Mouse (Mus musculus): ENCODE results near the gene Lrp4. TPM values are rescaled to one million over a fixed set of nuclear protein-coding genes. Genes with fewer than 3 reads are reported as not detected.

Lrp4 gene
- 8.9 and 11.4 TPM in 2 replicates for polyA plus RNA-seq (2021; fragmentation: Nextera tagmentation)
- long read RNA-seq, experiment 1, partial matches to known transcripts, result 3 of 6 reads
- long read RNA-seq, experiment 1, other reads (novel, unspliced or antisense), result 3 of 6 reads
- long read RNA-seq, experiment 2, partial matches to known transcripts, result 1 of 28 reads
- long read RNA-seq, experiment 2, other reads (novel, unspliced or antisense), result 27 of 28 reads

DNA sequence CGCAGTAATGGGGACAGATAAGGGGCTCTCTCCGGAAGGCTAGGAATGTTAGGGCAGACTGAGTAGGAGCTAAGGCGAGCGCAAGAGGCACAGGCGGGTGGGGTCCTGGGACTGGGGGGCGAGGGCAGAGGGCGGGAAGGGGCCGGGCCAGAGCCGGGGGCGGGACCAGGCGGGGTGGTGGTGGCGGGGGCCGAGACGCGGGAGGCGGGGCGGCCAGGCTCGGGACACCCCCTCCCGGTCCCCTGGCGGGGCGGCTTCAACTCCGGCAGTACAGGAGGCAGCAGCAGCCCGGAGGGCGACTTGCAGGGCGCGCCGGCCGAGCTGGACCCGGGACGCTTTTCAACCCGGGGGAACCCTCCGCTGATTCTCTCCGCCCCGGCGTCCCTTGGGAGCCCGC is at the start of gene Lrp4:
Gene Lrp4, plus strand, starts transcription at position 253 of the 397 bp plus-strand sequence.

DNA sequence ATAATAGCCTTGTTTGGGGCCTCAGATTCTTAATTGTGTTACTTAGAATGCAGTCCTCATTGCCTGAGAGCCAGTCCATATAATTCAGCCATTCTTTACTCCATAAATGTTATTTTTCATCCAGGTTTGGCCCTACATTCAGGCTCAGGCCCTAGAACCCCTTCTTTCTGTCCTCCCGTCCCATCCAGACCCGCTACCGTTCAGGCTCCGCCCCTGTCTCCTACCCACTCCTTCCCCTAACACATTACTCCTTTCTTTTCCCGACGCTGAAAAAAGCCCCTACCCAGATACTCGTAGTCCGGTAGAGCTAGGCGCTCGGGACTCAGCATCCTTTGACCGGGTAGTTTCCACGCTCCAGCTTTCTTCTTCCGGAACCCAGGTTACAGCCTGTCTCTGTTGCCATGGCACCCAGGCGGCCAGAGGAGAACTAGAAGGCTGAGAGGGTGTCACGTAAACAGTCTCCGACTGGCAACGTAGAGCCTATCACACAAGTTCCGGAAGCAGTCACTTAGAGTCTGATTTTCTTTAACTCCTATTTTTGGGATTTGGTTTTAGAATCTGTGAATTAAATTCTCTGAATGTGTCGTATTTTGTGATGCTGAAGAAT is 12.9 kb upstream of the Lrp4 start, which contains the start of gene 1110051M20Rik:
Gene 1110051M20Rik, minus strand, starts transcription at position 419 of the 607 bp plus-strand sequence.

GRCm38 (mm10) chr2:91526294-91527146 is 69.2 kb downstream of the Lrp4 start, which contains the start of gene Ckap5:
Gene Ckap5, plus strand, starts transcription at chr2:91526762.

Other genes starting within 250 kb of the Lrp4 start
- 3.7 and 4.1 TPM in 2 replicates for gene Ddb2, start 220.5 kb upstream of the Lrp4 start, polyA plus RNA-seq (2021; fragmentation: Nextera tagmentation)
- 31.2 and 37.6 TPM in 2 replicates for gene Pacsin3, start 201.6 kb upstream of the Lrp4 start, polyA plus RNA-seq (2021; fragmentation: Nextera tagmentation)
- 38.0 and 47.1 TPM in 2 replicates for gene Arfgap2, start 192.5 kb upstream of the Lrp4 start, polyA plus RNA-seq (2021; fragmentation: Nextera tagmentation)
- 137 and 168 TPM in 2 replicates for gene 1110051M20Rik, start 12.8 kb upstream of the Lrp4 start, polyA plus RNA-seq (2021; fragmentation: Nextera tagmentation)
- 32.6 and 48.0 TPM in 2 replicates for gene Ckap5, start 69.3 kb downstream of the Lrp4 start, polyA plus RNA-seq (2021; fragmentation: Nextera tagmentation)
- not detected in 2 replicates for gene F2, start 178.9 kb downstream of the Lrp4 start, polyA plus RNA-seq (2021; fragmentation: Nextera tagmentation)
- gene Zfp408, start 192.3 kb downstream of the Lrp4 start, polyA plus RNA-seq (2021; fragmentation: Nextera tagmentation), result 3.8 and 4.0 TPM in 2 replicates
- gene Arhgap1, start 192.3 kb downstream of the Lrp4 start, polyA plus RNA-seq (2021; fragmentation: Nextera tagmentation), result 50.9 and 67.4 TPM in 2 replicates